Mouse (Mus musculus): Measurements from ENCODE around the gene Myl6. TPM values are rescaled to one million over a fixed set of nuclear protein-coding genes. Genes with fewer than 3 reads are reported as not detected.

The Myl6 gene
- total and polyA plus RNA-seq, 3 experiments = 242 to 379 (median 302) TPM

DNA sequence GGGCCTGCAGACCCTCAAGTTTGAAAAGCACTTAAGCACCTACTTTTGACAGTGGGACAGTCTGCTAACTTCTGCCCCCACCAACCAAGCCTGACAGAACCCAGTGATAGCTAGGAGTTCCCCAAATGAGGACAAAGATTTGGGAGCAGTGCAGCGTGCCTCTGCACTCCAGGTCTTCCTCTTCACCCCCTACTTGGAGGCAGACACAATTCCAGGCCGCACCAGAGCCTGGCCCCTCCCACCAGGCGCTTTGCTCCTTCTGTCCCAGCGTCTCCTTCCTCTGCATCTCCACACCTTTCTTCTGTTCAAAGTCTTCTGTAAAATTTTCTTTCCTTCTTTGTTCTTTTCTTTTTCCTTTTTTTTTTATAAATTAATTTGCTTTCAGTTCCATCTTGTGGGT, 4.2 kb downstream of the Myl6 start:
- intact Hi-C loops (cut with DNase I) = loop anchor here (5.0 to 10.0 kb wide), 2 partner anchors 38 to 395 kb away; partner anchors contain the start of genes Baz2a and Esyt1
- no peaks in the 10 kb centered on the region; the same call in 1 of the 2 replicates for H3K79me2 ChIP-seq (replicated peaks; ENCODE audit: control insufficient read depth, insufficient read depth, low read length)
- peak overlapping the region; percentile 100 for H3K27ac ChIP-seq
- no peak overlapping the region for H3K4me3 ChIP-seq
- no peak for DNase-seq
- no peak overlapping the region for H3K9ac ChIP-seq (ENCODE audit: low read depth, low read length)
- peaks cover 11% of the 10 kb centered on the region for H3K36me3 ChIP-seq (ENCODE audit: control insufficient read depth, insufficient read depth, low read length)
- no peaks in the 10 kb centered on the region for H3K27me3 ChIP-seq (ENCODE audit: control insufficient read depth, insufficient read depth, low read length)
- peaks cover 15% of the 10 kb centered on the region for H3K4me1 ChIP-seq (ENCODE audit: control insufficient read depth, insufficient read depth, low read length)
- 30% methylated on average over 4 of the region's 4 CpGs for WGBS
- TF ChIP-seq EP300 (IDR thresholded peaks at IDR 0.05; ENCODE audit: insufficient read depth, low read depth, low read length) (no peak), POLR2A (IDR thresholded peaks at IDR 0.05; ENCODE audit: insufficient read depth, low read depth, low read length) (no peak), CTCF (IDR thresholded peaks at IDR 0.05) (no peak)

DNA sequence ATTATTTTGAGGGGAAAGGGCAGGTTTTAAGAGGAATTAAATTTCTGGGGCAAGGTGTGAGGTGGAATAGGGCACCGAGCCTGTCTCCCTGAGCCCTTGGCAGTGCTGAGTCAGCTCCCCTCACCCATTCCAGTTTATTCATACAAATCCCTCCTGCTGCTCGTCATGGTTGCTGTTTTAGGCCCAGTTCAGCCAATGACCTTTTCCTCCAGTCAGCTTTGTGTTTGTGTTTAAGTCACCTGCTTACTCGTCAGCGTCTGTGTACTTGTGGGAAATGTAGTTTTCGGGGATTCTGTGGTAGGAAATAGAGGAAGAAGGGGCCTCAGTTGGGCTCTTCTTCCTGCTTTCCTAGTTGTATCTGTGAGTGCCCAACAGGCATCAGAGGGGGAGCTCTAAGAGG, 4.6 kb downstream of the Myl6 start:
- H3K27me3 ChIP-seq (ENCODE audit: control insufficient read depth, insufficient read depth, low read length) = no peaks in the 10 kb centered on the region
- H3K9ac ChIP-seq (ENCODE audit: low read depth, low read length) = no peak overlapping the region
- H3K27ac ChIP-seq = peak overlapping the region; percentile 100
- 50% methylated on average over 5 of the region's 5 CpGs for WGBS
- TF ChIP-seq POLR2A (IDR thresholded peaks at IDR 0.05; ENCODE audit: insufficient read depth, low read depth, low read length) = no peak
- no peak for TF ChIP-seq EP300 (IDR thresholded peaks at IDR 0.05; ENCODE audit: insufficient read depth, low read depth, low read length)
- TF ChIP-seq CTCF (IDR thresholded peaks at IDR 0.05) = no peak
- peaks cover 11% of the 10 kb centered on the region for H3K36me3 ChIP-seq (ENCODE audit: control insufficient read depth, insufficient read depth, low read length)
- no peak overlapping the region for H3K4me3 ChIP-seq
- DNase-seq = no peak
- no peaks in the 10 kb centered on the region; the same call in 1 of the 2 replicates for H3K79me2 ChIP-seq (replicated peaks; ENCODE audit: control insufficient read depth, insufficient read depth, low read length)
- H3K4me1 ChIP-seq (ENCODE audit: control insufficient read depth, insufficient read depth, low read length) = peaks cover 12% of the 10 kb centered on the region
- intact Hi-C loops (cut with DNase I) = no loop called here

DNA sequence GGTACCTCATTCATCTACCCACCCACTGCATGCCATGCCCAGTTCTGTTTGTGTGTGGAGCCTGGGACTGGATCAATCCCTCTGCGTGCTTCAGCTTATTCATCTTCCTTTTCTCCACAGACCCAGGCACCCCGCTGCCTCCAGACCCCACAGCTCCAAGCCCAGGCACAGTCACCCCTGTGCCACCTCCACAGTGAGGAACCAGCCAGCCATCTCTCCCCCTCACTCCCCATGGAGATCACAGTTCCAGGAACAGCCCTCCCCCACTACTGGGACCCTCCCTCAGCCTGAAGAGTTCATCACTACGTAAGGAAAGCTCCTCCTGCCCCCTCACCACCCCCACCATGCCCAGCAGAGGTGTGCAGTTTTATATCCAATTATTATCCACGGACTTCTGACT, 5.2 kb downstream of the Myl6 start:
- Histone ChIP-seq H3K79me2 (replicated peaks; ENCODE audit: control insufficient read depth, insufficient read depth, low read length) (no peaks in the 10 kb centered on the region; the same call in 1 of the 2 replicates), H3K9ac (ENCODE audit: low read depth, low read length) (no peak overlapping the region), H3K4me3 (no peak overlapping the region), H3K27ac (no peak overlapping the region; the same call in 1 of the 2 replicates), H3K36me3 (ENCODE audit: control insufficient read depth, insufficient read depth, low read length) (peaks cover 11% of the 10 kb centered on the region), H3K27me3 (ENCODE audit: control insufficient read depth, insufficient read depth, low read length) (no peaks in the 10 kb centered on the region), H3K4me1 (ENCODE audit: control insufficient read depth, insufficient read depth, low read length) (peaks cover 12% of the 10 kb centered on the region)
- DNase-seq = no peak
- TF ChIP-seq CTCF (IDR thresholded peaks at IDR 0.05) = no peak
- intact Hi-C loops (cut with DNase I) = no loop called here
- 74% methylated on average over 4 of the region's 4 CpGs for WGBS

DNA sequence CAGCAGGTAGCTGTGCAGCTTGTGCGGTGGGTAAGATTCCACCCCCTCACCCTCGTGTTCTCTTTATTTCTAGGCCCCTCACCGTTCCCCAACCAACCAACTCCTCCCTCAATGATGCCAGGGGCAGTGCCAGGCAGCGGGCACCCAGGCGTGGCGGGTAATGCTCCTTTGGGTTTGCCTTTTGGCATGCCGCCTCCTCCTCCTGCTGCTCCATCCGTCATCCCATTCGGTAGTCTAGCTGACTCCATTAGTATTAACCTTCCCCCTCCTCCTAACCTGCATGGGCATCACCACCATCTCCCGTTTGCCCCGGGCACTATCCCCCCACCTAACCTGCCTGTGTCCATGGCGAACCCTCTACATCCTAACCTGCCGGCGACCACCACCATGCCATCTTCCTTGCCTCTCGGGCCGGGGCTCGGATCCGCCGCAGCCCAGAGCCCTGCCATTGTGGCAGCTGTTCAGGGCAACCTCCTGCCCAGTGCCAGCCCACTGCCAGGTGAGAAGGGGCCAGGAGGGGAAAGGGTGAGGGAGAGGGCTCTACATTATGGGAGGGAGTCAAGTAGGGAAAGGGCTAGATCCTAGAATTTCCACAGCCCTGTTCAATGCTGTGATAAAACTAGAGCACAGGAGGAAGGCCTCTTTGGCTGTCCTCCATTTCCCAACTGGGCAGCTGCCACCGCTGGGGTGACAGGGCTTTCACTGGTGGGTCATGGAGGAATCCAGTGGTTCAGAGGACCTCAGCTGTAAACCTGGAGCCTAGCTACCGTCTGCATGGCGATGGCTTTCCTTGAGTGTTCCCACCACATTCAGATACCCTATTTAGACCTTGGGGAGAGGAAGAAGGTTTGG, 5.9 kb downstream of the Myl6 start:
- 85% methylated on average over 22 of the region's 22 CpGs for WGBS
- intact Hi-C loops (cut with DNase I) = no loop called here
- Histone ChIP-seq H3K36me3 (ENCODE audit: control insufficient read depth, insufficient read depth, low read length) (peaks cover 11% of the 10 kb centered on the region), H3K27me3 (ENCODE audit: control insufficient read depth, insufficient read depth, low read length) (no peaks in the 10 kb centered on the region), H3K4me1 (ENCODE audit: control insufficient read depth, insufficient read depth, low read length) (peaks cover 12% of the 10 kb centered on the region), H3K4me3 (no peak overlapping the region), H3K79me2 (replicated peaks; ENCODE audit: control insufficient read depth, insufficient read depth, low read length) (no peaks in the 10 kb centered on the region; the same call in 1 of the 2 replicates), H3K27ac (no peak overlapping the region; the same call in 1 of the 2 replicates), H3K9ac (ENCODE audit: low read depth, low read length) (no peak overlapping the region)
- TF ChIP-seq CTCF (IDR thresholded peaks at IDR 0.05) (no peak), EP300 (IDR thresholded peaks at IDR 0.05; ENCODE audit: insufficient read depth, low read depth, low read length) (no peak), POLR2A (IDR thresholded peaks at IDR 0.05; ENCODE audit: insufficient read depth, low read depth, low read length) (no peak)
- no peak for DNase-seq

DNA sequence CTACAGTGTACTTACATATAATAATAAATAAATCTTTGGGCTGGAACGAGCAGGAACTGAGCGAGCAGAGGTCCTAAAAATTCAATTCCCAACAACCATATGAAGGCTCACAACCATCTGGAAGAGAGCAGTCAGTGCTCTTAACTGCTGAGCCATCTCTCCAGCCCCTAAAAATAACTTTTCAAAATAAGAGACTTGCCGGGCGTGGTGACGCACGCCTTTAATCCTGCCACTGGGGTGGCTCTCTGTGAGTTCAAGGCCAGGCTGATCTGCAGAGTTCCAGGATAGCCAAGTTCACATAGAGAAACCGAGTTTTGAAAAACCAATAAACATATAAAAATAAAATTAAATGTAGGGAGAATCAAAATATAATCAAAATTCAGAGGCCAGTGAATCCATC, 7.6 kb downstream of the Myl6 start:
- H3K4me1 ChIP-seq (ENCODE audit: control insufficient read depth, insufficient read depth, low read length) = peaks cover 5% of the 10 kb centered on the region
- H3K27ac ChIP-seq = no peak overlapping the region
- peaks cover 11% of the 10 kb centered on the region for H3K36me3 ChIP-seq (ENCODE audit: control insufficient read depth, insufficient read depth, low read length)
- H3K4me3 ChIP-seq = no peak overlapping the region
- 68% methylated on average over 7 of the region's 7 CpGs for WGBS
- no peaks in the 10 kb centered on the region; the same call in 1 of the 2 replicates for H3K79me2 ChIP-seq (replicated peaks; ENCODE audit: control insufficient read depth, insufficient read depth, low read length)
- TF ChIP-seq EP300 (IDR thresholded peaks at IDR 0.05; ENCODE audit: insufficient read depth, low read depth, low read length) (no peak), CTCF (IDR thresholded peaks at IDR 0.05) (no peak), POLR2A (IDR thresholded peaks at IDR 0.05; ENCODE audit: insufficient read depth, low read depth, low read length) (no peak)
- H3K27me3 ChIP-seq (ENCODE audit: control insufficient read depth, insufficient read depth, low read length) = no peaks in the 10 kb centered on the region
- intact Hi-C loops (cut with DNase I) = no loop called here
- no peak overlapping the region for H3K9ac ChIP-seq (ENCODE audit: low read depth, low read length)
- no peak for DNase-seq

DNA sequence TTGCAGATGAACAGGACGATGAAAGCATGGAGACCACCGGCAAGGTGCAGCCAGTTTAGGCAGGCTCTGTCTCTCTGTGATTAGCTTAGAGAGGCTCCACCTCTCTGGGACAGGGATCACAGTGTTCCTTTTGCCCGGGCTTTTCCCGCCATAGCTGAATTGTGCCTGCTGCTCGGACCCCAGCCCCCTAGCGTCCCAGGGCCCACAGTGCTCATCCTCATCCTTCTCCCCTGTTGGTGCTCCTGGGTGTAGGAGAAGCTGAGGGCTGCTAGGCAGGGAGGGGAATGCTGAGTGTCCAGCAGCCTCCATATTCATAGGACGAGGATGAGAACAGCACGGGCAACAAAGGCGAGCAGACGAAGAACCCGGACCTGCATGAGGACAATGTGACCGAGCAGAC, 19.6 kb downstream of the Myl6 start:
- no peaks in the 10 kb centered on the region for H3K27me3 ChIP-seq (ENCODE audit: control insufficient read depth, insufficient read depth, low read length)

More for the DNA sequence above, 19.6 kb downstream of the Myl6 start:
- DNase-seq = no peak
- Histone ChIP-seq H3K27ac (no peak overlapping the region), H3K4me3 (no peak overlapping the region), H3K4me1 (ENCODE audit: control insufficient read depth, insufficient read depth, low read length) (no peaks in the 10 kb centered on the region), H3K79me2 (replicated peaks; ENCODE audit: control insufficient read depth, insufficient read depth, low read length) (0 out of 2 replicates have a peak, but pooled peaks cover 2% of the 10 kb centered on the region), H3K36me3 (ENCODE audit: control insufficient read depth, insufficient read depth, low read length) (no peaks in the 10 kb centered on the region), H3K9ac (ENCODE audit: low read depth, low read length) (no peak overlapping the region)
- WGBS = 87% methylated on average over 12 of the region's 12 CpGs
- intact Hi-C loops (cut with DNase I) = no loop called here
- TF ChIP-seq CTCF (IDR thresholded peaks at IDR 0.05) (no peak), EP300 (IDR thresholded peaks at IDR 0.05; ENCODE audit: insufficient read depth, low read depth, low read length) (no peak), POLR2A (IDR thresholded peaks at IDR 0.05; ENCODE audit: insufficient read depth, low read depth, low read length) (no peak)

All from heart, adult 2 months (tissue).